Mouse (Mus musculus): ENCODE data around the gene Tpra1.
A peak's percentile ranks its signal among the peaks of the same experiment; 100 is the strongest.

Gene Tpra1

GRCm38 (mm10) chr6:88893559-88893958, 8.5 kb upstream of the Tpra1 start:
- DNase-seq = peak; percentile 75

GRCm38 (mm10) chr6:88895943-88896342, 6.1 kb upstream of the Tpra1 start:
- DNase-seq = no peak

- DNase-seq = no peak
Measured at GRCm38 (mm10) chr6:88897246-88897645, 4.8 kb upstream of the Tpra1 start.

- peak; percentile 97 for DNase-seq
Measured at GRCm38 (mm10) chr6:88898534-88899048, 3.5 kb upstream of the Tpra1 start, which contains the start of gene Mcm2. Gene Mcm2, minus strand, starts transcription at chr6:88898780.

GRCm38 (mm10) chr6:88899086-88899485, 3.0 kb upstream of the Tpra1 start:
- DNase-seq = no peak

- no peak for DNase-seq
Measured at GRCm38 (mm10) chr6:88899628-88900027, 2.4 kb upstream of the Tpra1 start.

- DNase-seq = no peak
Measured at GRCm38 (mm10) chr6:88901471-88901870, 580 bp upstream of the Tpra1 start.

GRCm38 (mm10) chr6:88903708-88904107, 1.7 kb downstream of the Tpra1 start:
- DNase-seq = no peak

- no peak for DNase-seq
Measured at GRCm38 (mm10) chr6:88904456-88904974, 2.5 kb downstream of the Tpra1 start.

- no peak for DNase-seq
Measured at GRCm38 (mm10) chr6:88905042-88905441, 3.0 kb downstream of the Tpra1 start.

- DNase-seq = peak; percentile 55
Measured at GRCm38 (mm10) chr6:88906369-88907108, 4.5 kb downstream of the Tpra1 start.

- peak; percentile 41 for DNase-seq
Measured at GRCm38 (mm10) chr6:88909151-88909550, 7.1 kb downstream of the Tpra1 start.

GRCm38 (mm10) chr6:88913022-88913421, 11.0 kb downstream of the Tpra1 start:
- DNase-seq = no peak

- DNase-seq = no peak
Measured at GRCm38 (mm10) chr6:88913440-88913839, 11.4 kb downstream of the Tpra1 start.

- DNase-seq = no peak
Measured at GRCm38 (mm10) chr6:88914799-88915198, 12.7 kb downstream of the Tpra1 start.

- DNase-seq = no peak
Measured at GRCm38 (mm10) chr6:88915510-88915909, 13.5 kb downstream of the Tpra1 start.

- DNase-seq = peak; percentile 54
Measured at GRCm38 (mm10) chr6:88916153-88916552, 14.1 kb downstream of the Tpra1 start.

GRCm38 (mm10) chr6:88918802-88919201, 16.8 kb downstream of the Tpra1 start:
- no peak for DNase-seq

GRCm38 (mm10) chr6:88924502-88925275, 22.6 kb downstream of the Tpra1 start:
- DNase-seq = peak; percentile 28

- DNase-seq = peak; percentile 74
Measured at GRCm38 (mm10) chr6:88925640-88926205, 23.7 kb downstream of the Tpra1 start.

- DNase-seq = peak; percentile 47
Measured at GRCm38 (mm10) chr6:88926870-88927269, 24.8 kb downstream of the Tpra1 start.

GRCm38 (mm10) chr6:88927595-88927994, 25.5 kb downstream of the Tpra1 start:
- peak; percentile 87 for DNase-seq

GRCm38 (mm10) chr6:88928026-88928425, 26.0 kb downstream of the Tpra1 start:
- no peak for DNase-seq
